Mouse (Mus musculus) lung, postnatal 36 days (tissue): ENCODE measurements at regions not wholly inside any gene's neighbourhood (a gene's known extent, or its start where the extent isn't known, plus 50 kb on each side); places are given as distances from the start of the nearest gene placed in this dataset.

ENCODE experiments used
- DNase-seq: peaks from one replicate; pipeline ENCODE4 v3.0.0; 2022; ENCODE audit warnings: mixed read lengths

GRCm38 (mm10) chr5:37897501-37897900, 73.1 kb upstream of the Msx1 start:
- DNase-seq: no peak

DNA sequence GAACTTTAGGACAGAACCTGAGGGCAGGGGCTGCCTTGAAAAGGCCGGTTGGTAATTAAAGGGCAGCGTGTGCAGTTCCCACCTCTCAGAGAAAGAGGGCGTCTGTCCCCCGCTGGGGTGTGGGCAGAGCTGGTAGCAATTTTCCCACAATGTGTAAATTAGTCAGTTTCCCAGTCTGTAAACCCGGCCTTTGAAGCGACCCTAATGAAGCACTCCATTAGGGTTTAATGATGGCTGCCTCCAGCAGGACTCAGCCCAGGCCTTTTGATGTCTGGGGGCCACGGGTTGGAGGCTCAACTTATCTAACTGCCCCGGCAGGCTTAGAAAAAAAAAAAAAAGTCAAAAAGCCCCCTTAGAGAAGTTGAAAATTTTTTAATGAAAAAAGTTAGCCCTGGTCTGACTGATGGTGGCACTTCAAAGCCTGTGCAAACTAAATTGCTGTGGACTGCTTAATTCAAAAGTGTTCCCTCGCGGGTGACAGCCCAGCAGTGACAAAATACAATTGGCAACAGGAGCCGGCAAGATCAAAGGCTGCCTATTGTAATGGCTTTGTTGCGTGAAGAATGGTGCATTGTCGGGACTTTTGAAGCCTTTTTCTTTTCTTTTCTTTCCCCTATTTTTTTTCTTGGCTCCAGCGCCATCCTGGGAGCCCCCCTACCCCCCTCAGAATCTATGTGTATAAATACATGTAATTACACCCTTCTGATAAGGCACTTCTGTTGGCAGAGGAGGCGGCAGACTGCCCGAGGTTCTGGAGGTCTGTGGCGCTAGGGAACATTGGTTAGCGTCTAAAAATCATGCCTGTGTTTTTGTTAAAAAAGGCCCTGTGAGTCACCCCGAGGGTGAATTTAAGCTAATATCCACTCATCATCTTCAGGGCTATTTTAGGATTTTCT, 71.3 kb upstream of the Msx1 start:
- no peak for DNase-seq

- DNase-seq: no peak
Measured at GRCm38 (mm10) chr5:37893639-37894550, 69.5 kb upstream of the Msx1 start.

DNA sequence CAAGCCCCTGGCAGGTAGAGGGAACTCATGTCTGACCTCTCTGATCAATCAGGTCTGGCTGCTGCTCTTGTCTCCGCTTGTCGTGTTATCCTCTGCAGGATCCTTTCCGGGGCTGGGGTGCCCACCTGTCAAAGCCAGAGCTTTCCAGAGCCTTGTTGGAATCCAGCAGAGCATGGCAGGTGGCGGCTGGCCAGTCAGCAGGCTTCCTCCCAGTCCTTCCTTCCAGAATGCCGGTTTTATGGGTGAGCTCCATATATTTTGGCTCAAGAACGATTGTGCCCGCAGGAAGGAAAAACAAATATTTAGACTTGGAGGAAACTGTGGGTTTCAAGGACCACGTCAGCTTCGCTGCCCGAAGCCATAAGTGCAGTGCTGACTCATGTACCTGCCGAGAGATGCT, 66.3 kb upstream of the Msx1 start:
- DNase-seq: peak; percentile 30

DNA sequence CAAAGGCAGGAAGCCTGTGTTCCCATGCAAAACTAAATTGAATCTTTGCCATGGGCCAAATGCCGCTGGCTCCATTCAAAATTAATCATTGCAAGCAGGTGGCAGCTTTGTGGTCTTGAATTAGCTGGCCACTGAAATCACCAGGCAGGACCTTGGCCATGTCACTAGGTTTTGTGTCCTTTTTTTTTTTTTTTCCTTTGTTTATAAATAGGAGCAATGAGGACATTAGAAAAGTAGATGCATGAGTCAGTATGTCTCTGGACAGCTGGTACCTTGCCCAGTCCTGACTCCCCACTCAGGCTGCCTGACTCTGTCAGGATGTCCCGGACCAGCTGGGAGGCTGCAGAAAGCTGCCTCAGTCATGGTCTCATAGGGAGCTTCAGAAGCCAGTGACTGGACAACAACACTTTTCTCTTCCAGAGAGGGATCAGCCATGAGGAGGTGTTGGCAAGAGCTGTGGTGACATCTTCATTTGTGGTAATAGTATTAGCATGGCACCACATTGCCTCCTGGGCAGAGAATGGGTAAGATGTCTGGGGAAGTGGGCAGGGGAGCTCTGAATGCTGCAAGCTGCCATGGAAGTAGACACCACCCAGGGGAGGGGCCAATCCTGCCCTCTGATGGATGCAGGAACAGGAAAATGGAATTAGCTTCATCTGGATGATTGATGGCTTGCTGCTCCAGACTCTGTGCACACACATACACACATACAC, 55.4 kb upstream of the Msx1 start:
- no peak for DNase-seq

DNA sequence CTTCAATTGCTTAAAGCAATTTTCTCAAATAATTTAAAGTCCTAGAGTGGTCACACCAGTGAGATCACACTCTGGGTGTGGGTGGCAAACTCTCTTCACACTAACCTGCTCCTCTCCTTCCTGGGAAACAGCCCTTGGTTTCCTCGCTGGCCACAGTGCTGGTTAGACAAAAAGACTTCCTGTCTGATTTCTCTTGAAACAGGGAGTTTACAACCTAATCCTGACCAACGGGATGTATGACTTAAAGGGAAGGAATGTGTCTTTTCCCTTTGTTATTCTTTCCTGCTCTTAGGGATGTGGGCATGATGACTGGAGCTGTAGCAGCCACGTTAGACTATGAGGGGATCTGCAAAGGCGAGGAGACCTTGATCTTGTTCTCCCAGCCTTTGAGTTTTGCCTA, 51.9 kb upstream of the Msx1 start:
- no peak for DNase-seq

DNA sequence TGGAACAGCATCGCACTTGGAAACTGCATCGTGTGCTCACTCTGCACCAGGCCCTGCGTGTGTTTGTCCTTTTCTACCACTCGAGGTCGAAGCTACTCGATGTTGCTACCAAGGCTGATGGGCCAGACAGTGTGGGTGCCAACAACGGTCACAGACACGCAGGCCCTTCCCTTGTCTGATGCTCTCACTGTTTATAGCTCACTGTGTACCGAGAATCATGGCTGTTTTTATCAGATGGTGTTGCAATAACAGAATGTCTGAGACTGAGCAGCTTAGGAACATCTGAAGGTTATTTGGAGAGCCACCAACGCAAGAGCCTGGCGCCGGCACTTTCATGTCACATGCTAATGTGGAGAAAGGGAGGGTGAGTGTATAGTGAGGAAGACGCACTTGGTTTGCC, 51.1 kb upstream of the Msx1 start:
- DNase-seq: no peak

GRCm38 (mm10) chr5:37874784-37875281, 50.5 kb upstream of the Msx1 start:
- DNase-seq: no peak
